Mouse (Mus musculus) testis, postnatal 14 days (tissue): ENCODE data around the gene Islr2.
"Not testable (repeated sequence)": the region's sequence is repeated elsewhere in the genome, so short reads cannot be mapped to it uniquely, and the experiment has no call there.

Source experiments
- DNase-seq: peaks from one replicate; pipeline ENCODE4 v3.0.0; 2021; ENCODE audit warnings: low spot score

Islr2 gene

DNA sequence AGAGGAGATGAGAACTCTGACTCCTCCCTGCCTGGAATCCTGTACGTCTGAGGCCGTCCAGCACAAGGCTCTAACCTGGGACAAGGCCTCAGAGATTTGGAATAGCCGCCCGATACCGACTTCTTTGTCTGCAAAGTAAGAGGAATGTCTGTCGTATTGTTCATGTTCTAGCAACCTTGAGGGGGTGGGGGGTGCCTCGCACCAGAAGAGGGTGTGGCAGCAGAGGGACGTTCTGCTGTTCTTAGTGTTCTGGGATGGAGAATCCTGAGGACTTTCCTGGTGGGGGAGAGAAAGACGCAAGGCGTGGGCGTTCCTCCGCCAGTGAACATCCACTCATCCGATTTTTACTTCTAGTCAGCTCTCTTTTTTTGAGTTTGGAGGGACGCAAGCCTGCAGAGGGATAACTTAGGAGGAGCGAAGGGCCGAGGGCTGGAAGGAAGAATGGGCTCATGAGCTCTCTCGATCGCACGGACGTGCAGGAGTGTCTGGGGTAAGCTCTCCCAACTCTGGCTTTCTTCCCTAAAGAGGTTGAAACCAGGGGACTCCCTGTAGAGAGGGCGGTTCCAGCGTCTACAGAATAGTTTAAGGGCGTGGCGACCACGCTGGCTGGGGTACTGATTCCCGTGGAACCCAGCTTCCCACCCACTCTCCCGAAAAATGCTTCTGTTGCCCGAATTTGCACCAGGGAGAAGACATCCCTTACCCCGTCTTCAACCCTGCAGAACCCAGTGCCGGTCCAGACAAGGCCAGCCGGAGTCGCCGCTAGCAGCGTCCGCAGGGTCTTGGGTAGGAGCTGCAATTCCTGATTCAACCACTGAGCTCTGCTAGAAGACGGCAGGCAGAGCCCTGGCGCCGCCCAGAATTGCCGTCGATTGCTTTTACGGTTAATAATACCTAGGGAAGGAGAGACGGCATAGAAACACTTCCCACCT is at the start of gene Islr2, which contains the start of gene Islr:
Gene Islr2, minus strand, starts transcription at position 804 of the 932 bp plus-strand sequence.
Gene Islr, minus strand, starts transcription at position 791 of the 932 bp plus-strand sequence.
- DNase-seq, result no peak

DNA sequence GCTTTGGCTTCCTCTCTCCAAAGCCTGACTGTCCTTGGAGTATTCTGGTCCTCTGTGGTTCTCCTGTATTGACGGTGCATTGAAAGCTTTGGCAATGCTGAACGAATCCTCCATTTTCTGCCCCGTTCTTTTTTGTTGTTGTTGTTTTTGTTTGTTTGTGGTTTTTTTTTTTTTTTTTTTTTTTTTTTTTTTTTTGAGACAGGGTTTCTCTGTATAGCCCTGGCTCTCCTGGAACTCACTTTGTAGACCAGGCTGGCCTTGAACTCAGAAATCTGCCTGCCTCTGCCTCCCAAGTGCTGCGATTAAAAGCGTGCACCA is 49.6 kb upstream of the Islr2 start:
- DNase-seq, result not testable (repeated sequence)

DNA sequence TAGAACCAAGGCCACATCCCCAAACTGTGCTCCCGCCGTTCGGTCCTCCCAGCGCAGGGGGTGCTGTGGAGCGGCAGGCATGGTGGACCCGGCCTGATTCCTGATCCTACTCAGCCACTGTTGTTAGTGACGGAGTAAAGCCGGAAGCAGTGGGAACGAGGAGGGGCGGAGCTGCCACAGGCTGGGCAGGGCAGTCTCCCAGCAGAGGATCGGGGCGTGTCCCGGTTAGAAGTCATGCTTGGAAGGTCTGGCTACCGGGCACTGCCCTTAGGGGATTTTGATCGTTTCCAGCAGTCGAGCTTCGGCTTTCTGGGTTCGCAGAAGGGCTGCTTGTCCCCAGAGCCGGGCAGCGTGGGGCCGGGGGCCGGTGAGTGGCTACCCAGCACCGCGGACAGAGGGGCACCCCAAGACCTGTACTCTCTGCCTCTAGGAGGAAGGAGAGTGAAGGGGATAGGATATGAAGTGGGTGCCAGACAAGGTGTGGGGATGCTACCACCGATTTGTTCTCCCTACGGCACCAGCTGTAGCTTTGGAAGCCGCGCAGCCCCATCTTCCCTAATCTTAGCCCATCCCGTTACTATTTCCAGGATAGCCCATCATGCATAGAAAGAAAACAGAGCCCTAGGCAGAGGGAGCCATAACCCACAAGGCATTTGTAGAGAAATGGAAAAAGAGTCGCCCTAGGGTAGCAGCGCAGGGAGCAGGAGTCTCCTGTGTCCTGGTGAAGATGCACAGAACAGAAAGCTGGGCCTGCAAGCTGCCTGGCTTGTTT is 49.1 kb upstream of the Islr2 start, which contains the start of gene Stoml1:
Gene Stoml1, plus strand, starts transcription at position 132 of the 772 bp plus-strand sequence.
- DNase-seq, result peak; percentile 90

DNA sequence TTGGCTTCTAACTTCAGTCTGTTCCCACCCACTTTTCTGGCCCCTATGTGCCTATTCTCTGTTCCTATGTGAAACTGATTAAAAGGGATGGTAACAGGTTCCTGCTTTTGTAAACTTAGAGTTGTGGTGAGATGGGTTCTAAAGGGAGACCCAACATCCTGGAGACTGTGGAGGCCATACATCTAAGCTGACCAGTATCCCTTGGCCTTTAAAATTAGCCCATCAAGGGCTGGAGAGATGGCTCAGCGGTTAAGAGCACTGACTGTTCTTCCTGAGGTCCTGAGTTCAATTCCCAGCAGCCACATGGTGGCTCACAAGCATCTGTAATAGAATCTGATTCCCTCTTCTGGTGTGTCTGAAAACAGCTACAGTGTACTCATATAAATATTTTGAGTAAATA is 46.6 kb upstream of the Islr2 start:
- not testable (repeated sequence) for DNase-seq

DNA sequence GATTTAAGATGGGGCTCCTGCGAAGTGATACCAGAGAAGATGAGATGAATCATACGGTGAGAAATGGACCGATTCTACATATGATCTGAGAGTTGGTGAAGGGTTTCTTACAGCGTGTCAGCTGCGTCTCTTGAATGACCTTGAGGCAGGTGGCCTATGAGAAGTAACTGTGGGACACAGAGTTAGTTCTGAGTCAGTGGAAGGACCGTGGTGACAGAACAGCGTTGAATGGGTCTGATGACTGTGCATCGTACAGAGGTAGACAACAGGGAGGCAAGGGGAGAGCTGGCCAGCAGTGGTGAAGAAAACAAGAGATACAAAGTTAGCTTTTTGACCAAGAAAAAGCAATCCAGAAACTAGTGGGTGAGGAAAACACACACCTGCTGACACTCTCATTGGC is 46.2 kb upstream of the Islr2 start:
- DNase-seq, result no peak

DNA sequence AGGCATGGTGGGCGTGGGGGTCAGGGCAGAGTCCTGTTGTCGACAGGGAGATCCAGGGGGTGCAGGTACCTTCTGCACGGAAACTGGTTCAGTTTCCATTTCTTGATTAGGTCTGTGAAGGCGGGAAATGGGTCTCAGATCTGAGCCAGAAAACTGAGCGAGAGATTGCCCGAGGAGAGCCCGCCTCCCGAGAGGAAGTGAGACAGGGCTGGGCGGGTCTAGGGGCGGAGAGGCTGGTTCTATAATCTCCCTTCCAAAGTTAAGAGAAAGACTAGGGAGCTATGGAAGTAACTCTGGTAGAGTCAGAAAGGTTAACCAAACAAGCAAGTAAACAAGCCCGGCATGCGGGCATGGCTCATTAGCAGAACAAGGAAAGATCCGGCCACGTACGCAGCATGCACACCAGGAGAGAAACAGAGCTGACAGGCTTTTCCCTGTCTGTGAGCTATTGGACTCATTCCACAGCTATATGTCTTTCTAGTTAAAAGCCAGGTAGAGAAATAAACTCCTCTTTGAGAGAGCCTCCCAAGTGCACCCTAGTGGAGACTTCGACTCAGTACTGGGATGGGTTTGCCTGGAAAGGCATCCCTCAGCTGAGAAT is 45.6 kb upstream of the Islr2 start, which contains the start of gene Pml:
Gene Pml, minus strand, starts transcription at position 195 of the 601 bp plus-strand sequence.
- peak; percentile 54 for DNase-seq

DNA sequence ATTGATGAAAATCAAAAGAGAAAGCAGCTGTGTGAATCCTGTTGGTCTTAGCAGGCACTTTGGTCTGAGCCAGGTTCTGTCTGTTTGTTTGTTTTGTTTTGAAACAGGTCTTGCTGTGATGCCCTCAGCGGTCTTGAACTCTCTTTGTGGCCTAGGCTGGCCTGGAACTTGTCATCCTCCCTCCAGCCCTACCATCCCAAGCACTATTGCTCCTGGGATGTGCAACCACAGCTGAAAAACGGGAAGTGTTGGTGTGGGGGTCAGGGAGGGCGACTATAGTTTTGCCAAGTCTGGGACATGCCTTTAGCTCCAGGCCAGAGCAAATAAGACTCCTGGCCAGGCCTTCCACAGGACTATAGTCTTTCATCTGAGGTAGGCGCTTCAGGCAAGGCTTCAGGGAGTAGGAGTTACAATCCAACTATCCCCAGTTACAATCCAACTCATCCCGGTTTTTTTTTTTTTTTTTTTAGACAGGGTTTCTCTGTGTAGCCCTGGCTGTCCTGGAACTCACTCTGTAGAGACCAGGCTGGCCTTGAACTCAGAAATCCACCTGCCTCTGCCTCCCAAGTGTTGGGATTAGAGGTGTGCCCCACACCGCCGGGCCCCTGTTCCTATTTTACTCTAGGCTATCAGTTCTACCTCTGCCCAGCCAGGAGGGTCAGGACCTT is 44.8 kb upstream of the Islr2 start:
- no peak for DNase-seq

DNA sequence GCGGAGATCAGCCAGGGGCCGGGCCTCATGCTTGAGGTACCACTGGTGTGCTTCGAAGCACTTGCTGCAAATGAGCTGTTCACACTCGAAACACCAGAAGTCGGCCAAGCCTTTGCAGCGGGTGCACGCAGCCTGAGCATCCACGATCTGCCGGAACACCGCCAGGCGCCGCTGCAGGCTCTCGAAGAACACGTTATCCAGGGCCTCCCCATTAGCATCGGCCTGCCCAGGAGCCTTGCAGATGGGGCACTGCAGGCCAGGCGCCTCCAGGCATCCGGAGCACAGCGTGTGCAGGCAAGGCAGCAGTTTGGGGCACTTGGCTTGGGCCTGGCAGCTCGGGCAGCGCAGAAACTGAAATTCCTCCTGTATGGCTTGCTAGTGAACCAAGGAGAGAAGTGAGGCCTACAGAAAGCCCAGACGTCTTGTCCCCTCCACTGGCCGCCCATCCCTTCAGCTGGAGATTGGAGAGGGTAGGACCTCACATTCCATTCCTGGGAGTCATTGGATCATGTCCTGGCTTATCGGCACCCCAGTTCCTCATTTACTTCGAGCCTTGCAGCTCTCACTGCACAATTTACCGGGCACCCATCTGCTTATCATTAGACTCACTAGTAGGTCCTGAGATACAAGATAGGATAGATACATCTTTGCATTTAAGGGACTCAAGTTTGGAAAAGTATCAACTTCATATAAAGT is 43.1 kb upstream of the Islr2 start:
- peak; percentile 73 for DNase-seq

DNA sequence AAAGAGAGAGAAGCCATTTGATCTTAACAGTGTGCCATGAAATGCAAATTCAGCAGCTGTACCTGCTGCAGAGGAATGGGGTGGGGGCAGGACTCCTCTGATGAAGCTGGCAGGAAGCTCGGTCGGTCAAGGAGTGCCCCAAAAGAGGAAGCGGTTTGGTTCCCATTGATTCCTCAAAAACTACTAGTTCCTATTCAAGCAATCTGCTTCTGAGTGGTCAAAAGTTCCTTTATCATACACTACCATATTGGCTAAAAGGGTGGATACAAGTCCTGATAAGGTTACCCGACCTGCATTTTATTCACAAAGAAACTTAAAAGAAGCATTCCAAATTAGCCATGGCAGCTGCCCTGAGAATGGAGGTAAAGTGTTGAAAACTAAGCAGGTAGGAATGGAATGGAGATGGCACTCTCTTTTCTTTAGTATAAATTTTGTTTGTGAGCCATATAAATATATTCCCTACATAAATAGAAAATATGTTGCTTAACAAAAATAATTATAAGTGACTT is 42.0 kb upstream of the Islr2 start:
- DNase-seq, result no peak

DNA sequence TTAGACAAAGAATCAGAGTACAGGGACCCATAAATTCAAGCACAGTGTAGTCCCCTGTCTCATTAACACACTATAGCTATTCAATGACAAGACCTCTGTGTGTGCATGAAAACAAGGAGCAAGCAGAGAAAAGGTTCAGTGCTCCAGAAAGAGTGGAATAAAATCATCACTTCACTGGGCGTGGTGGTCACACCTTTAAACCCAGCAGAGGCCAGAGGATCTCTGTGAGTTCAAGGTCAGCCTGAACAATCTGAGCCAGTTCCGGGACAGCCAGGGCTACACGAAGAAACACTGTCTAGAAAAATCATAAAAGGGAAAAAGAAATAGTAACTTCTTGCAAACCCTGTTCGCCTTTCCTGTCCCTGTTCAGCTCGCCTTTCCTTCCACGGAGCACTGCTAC is 39.6 kb upstream of the Islr2 start:
- no peak for DNase-seq

DNA sequence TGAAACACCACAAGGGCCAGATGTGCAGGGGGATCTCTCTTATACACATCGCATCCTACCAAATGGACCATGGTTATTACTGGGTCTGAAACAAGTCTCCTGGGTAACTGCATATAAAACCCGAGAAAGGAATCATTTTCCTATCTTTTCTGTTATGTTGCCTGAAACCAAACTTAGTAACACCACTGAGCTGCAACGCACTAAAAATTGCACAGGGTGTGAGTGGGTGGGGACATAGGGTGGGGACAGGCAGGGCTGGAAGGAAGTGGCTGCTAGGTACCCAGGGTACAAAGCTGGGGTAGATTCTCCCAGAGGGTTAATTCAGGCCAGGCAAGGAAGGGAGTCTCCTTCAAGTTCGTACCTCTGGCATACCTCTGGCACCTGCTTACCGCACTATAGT is 38.6 kb upstream of the Islr2 start:
- no peak for DNase-seq

DNA sequence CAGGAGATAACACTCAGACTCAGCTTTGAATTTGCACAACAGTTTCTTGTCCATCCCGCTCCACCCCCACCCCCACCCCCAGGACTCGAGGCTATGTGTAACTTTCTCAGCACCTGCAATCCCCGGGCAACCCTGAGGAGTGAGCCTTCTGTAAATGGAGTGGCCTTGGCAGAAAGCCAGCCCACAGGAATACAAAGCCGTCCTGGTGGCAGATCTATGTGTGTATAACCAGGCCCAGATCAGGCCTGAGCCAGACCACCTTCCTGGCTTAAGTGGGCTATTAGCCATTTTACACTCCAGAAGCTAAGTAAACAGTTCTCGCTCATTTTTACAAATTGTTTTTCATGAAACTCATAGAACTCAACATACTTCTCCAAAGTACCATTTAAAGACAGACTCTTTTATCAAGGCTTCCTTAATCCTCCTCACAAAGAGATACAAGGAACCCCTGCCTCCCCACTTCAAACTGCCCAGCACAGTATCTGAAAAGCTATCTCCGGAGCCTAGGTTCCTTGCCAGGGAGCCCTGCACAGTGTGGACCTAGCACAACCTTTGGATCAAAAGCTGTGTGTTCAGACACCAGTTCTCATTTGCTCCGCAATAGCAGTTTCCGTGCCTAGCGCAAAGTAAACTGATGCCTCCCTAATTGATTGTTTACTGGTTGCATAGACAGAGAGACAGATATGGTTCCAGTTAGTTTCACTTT is 37.8 kb upstream of the Islr2 start:
- DNase-seq, result no peak

DNA sequence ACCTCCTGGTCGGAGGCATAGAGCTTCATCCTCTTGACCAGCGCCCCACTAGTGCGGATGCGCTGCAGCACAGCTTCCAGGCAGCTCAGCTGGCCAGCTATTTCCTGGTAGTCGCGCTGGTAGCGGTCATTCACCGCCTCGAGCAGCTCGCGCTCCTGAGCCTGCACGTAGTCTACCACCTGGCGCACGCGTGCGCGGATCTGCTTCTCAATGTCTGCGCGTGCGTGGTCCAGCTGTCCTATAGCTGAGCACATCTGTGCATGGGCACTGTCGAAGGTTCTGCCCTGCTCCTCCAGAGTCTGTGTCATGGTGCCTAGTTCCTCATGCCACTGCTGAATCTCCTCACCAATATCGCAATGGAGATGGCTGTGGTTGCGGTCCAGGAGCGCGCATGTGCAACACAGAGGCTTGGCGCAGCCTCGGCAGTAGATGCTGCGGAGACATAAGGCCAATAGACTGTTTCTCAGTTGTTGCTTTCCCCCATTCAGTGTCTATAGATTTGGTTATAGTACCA is 30.4 kb upstream of the Islr2 start:
- DNase-seq, result peak; percentile 39

DNA sequence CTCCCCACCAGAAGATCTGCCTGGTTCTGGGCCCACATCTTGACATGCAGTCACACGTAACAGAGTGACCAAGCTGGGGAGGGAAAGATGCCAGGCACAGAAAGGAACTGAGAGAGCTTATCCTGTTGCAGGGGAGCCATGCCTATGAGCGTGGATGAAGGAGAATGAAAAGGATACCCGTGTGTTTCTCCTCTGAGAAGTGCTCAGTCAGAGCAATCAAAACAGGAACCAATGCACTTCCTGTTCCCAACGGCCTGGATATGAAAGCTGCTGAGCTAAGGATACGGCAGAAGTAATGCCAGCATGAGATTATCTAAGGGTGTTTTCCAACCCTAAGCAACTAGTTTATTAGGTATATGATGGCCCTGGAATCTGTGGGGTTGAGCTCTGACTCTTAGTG is 28.3 kb upstream of the Islr2 start:
- DNase-seq, result no peak

DNA sequence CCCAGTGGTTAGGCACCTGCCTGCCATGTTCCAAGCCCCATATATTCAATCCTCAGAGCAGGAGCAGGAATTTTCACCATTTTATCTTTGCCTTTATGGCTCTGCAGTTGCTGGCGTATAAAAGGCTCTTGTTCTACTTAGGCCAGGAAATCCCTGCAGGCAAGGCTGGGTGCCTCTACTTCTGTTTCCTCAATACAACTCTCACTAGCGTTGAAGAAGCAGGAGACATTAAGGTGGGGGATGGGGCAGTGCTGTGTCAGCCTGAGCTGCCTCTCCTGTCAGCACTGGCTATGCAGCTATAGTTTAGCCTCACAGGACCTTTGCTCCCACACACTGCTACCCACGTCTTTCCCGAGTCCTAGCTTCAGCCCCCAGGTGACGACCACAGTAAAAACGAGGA is 27.6 kb upstream of the Islr2 start:
- DNase-seq, result no peak

DNA sequence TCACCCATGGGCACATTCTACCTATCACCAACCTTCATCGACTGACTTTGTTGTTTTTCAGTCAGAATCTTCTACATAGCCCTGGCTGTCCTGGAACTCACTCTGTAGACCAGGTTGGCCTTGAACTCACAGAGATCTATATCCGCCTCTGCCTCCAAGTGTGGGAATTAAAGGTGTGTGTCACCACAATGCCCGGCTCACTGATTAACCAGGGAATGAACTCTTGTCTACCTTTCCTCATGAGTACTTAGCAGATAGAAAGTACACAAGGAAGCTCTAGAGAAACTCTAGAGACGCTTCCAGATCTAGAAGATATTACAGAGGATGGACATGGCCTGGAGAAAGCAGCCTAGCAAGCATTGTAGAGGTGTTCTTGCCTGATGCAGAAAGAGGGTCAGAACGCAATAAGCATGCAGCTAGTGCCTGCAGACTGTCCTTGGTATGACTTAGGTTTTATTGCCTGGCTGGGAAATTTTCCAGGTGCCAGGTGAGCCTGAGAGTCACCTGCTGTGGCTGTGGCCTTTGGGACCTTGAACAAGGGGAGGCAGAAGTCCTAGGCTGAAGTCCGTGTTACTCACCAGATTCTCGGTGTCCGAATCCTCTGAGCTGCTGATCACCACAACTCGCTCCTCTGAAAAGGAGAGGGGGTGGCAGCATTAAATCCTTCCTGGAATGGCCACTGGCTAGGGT is 24.8 kb upstream of the Islr2 start:
- no peak for DNase-seq

DNA sequence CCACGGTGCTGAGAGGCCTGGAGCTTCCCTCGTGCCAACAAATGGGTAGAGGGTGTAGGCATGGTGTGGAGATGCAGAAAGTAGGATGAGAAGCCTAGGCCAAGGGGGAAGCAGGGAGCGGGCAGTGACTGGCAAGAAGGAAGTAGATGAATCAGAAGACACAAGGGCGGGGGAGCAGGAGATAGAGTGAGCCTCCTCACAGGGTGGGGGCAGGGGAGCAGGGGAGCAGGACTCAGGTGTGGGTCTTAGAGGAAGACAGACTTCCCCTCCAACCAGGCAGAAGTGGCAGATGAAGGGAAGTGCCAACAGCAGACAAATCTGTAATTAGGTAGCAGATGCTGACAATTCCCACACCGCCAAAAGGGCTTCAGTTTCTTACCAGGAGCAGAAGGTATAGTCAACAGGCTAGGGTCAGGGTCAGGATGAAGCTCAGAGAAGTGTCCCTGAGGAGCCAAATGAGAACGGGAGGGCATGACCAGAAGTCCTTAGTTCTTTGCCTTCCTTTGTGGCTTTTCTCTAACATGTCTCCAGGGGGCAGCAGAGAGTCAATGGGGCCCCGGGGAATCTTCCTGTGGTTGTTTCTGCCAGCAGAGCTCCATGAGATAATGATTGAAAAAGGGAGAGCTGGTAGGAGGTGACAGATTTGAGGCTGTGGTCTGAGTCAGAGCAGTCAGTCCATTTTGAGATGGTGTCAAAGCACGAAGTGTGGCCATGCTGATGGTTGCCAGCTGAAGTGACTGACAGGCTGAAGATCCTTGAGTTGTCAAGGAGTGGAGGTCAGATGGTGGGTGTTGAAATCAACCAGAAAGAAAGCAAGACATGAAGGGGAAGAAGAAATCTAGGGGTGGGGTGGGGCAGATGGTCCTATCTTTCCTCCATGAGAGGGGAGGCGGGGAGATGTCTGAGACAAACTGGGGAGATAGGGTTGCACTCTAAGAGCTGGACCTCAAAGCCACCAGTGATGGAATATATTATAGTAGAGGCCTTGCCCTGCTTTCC is 22.1 kb upstream of the Islr2 start:
- DNase-seq, result no peak

DNA sequence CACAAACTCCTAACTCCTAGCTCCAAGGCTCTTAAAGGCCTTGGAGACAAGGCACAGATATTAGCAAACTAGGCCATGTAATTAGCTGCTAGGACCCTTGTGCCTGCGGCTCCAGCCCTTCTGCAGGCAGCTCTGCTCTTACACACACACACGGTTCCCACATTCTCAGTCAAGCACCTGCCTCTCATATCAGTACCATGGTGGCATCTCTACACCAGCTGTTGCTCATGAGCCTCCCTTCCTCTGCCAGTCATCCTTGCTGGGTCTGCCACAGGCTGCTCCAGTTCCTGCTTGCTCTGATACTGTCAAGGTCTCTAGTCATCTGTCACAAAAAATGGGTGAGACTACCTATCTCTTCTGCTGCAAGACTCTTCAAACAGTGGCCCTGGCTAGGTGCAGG is 20.2 kb upstream of the Islr2 start:
- DNase-seq, result no peak
